Mouse (Mus musculus): ENCODE measurements at regions not wholly inside any gene's neighbourhood (a gene's known extent, or its start where the extent isn't known, plus 50 kb on each side); places are given as distances from the start of the nearest gene placed in this dataset.

DNA sequence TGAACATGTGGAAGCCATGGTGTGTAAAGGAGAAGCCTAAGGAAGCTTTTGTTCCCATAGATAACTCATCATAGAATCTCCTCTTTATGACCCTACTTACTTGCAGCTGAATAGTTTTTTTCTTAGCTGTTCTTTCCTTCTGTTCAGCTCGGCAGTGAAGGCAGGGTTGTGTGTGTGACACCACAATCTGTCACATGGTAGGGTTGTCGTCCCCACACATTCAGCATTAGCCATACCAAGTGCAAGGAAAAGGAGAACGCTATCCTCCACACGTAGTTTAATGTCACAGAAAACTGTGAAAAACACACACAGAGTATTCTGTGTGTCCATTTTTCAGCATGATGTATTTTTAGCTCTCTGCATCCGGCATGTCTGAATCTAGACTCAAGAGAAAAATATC, 711.9 kb upstream of the Nr3c2 start:
- no peaks in the 10 kb centered on the region for H3K9me3 ChIP-seq (ENCODE audit: control insufficient read depth, low read length)
- H3K27me3 ChIP-seq (ENCODE audit: control insufficient read depth, insufficient read depth, low read length): no peaks in the 10 kb centered on the region
- H3K27ac ChIP-seq: no peak overlapping the region
- ATAC-seq (ENCODE audit: insufficient read depth): no peak
- no peak overlapping the region for H3K4me2 ChIP-seq (ENCODE audit: low read depth)
- H3K36me3 ChIP-seq (replicated peaks; ENCODE audit: control insufficient read depth, insufficient read depth, low read depth): no peaks in the 10 kb centered on the region
- WGBS (ENCODE audit: insufficient replicate concordance): 62% methylated on average over 5 of the region's 5 CpGs
- H3K9ac ChIP-seq (replicated peaks): no peak overlapping the region
- TF ChIP-seq CTCF (IDR thresholded peaks at IDR 0.05; ENCODE audit: low read depth): no peak
- TF ChIP-seq EP300 (IDR thresholded peaks at IDR 0.05; ENCODE audit: low read depth): no peak
- H3K4me3 ChIP-seq (ENCODE audit: insufficient read depth in 1 of 2, low read depth in 2 of 2, low read length in 2 of 2): no peak overlapping the region
- no peak for DNase-seq (ENCODE audit: low read depth in 3 of 3, low spot score in 3 of 3)
- no peaks in the 10 kb centered on the region for H3K4me1 ChIP-seq (replicated peaks; ENCODE audit: control insufficient read depth in 2 of 2, insufficient read depth in 2 of 2, low read length in 1 of 2)

DNA sequence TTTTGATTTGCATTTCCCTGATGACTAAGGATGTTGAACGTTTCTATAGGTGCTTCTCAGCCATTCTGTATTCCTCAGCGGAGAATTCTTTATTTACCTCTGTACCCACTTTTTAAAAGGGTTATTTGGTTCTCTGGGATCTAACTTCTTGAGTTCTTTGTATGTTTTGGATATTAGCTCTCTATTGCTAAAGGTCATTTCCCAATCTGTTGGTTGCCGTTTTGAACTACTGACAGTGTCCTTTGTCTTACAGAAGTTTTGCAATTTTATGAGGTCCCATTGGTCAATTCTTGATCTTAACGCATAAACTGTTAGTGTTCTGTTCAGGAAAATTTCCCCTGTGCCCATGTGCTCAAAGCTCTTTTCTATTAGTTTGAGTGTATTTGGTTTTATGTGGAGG, 687.4 kb upstream of the Nr3c2 start:
- no peaks in the 10 kb centered on the region for H3K36me3 ChIP-seq (replicated peaks; ENCODE audit: control insufficient read depth, insufficient read depth, low read depth)
- no peaks in the 10 kb centered on the region for H3K4me1 ChIP-seq (replicated peaks; ENCODE audit: control insufficient read depth in 2 of 2, insufficient read depth in 2 of 2, low read length in 1 of 2)
- H3K9ac ChIP-seq (replicated peaks): no peak overlapping the region
- no peak for TF ChIP-seq EP300 (IDR thresholded peaks at IDR 0.05; ENCODE audit: low read depth)
- WGBS (ENCODE audit: insufficient replicate concordance): 55% methylated on average over 4 of the region's 4 CpGs
- H3K27ac ChIP-seq: no peak overlapping the region
- no peak overlapping the region for H3K4me2 ChIP-seq (ENCODE audit: low read depth)
- H3K27me3 ChIP-seq (ENCODE audit: control insufficient read depth, insufficient read depth, low read length): no peaks in the 10 kb centered on the region
- no peak overlapping the region for H3K4me3 ChIP-seq (ENCODE audit: insufficient read depth in 1 of 2, low read depth in 2 of 2, low read length in 2 of 2)
- DNase-seq (ENCODE audit: low read depth in 3 of 3, low spot score in 3 of 3) (no peak), ATAC-seq (ENCODE audit: insufficient read depth) (no peak)
- H3K9me3 ChIP-seq (ENCODE audit: control insufficient read depth, low read length): no peaks in the 10 kb centered on the region

DNA sequence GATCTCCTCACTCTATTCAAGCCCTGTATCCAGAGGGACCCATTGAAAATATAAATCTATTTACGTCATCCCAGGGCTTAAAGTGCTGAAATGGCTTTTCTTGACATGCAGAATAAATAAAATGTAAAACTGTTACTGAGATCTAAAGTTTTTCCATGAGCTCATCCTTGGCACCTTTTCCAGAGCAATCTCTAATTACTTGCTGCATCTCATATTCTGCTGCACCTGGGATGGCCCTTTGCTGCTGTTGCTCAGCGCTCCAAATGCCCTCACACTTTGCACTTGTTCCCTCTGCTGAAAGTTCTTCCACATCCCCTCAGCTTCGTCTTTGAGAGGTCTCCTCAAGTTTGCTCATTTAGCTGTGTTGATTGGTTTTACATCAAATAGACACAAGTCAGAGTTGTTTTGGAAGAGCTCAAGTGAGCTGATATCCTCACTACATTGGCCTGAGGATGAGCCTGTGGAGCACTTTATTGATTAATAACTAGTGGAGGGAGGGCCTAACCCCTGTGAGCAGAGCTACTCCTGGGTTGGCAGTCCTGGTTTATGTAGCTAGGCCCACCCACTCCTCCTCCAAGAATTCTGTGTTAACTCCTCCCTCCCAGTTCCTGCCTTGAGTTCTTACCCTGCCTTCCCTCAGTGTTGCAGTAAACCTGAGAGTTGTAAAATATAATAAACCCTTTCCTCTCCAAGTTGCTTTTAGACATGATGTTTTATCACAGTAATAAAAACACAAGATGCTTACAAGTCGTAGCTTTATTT, 681.2 kb upstream of the Nr3c2 start:
- no peak overlapping the region for H3K4me2 ChIP-seq (ENCODE audit: low read depth)
- no peak for DNase-seq (ENCODE audit: low read depth in 3 of 3, low spot score in 3 of 3)
- 44% methylated on average over 4 of the region's 4 CpGs for WGBS (ENCODE audit: insufficient replicate concordance)
- no peaks in the 10 kb centered on the region for H3K36me3 ChIP-seq (replicated peaks; ENCODE audit: control insufficient read depth, insufficient read depth, low read depth)
- no peaks in the 10 kb centered on the region for H3K9me3 ChIP-seq (ENCODE audit: control insufficient read depth, low read length)
- H3K27ac ChIP-seq: no peak overlapping the region
- H3K4me1 ChIP-seq (replicated peaks; ENCODE audit: control insufficient read depth in 2 of 2, insufficient read depth in 2 of 2, low read length in 1 of 2): no peaks in the 10 kb centered on the region
- no peak for ATAC-seq (ENCODE audit: insufficient read depth)
- H3K27me3 ChIP-seq (ENCODE audit: control insufficient read depth, insufficient read depth, low read length): no peaks in the 10 kb centered on the region
- no peak for TF ChIP-seq CTCF (IDR thresholded peaks at IDR 0.05; ENCODE audit: low read depth)
- TF ChIP-seq EP300 (IDR thresholded peaks at IDR 0.05; ENCODE audit: low read depth): no peak
- H3K4me3 ChIP-seq (ENCODE audit: insufficient read depth in 1 of 2, low read depth in 2 of 2, low read length in 2 of 2): no peak overlapping the region
- no peak overlapping the region for H3K9ac ChIP-seq (replicated peaks)

DNA sequence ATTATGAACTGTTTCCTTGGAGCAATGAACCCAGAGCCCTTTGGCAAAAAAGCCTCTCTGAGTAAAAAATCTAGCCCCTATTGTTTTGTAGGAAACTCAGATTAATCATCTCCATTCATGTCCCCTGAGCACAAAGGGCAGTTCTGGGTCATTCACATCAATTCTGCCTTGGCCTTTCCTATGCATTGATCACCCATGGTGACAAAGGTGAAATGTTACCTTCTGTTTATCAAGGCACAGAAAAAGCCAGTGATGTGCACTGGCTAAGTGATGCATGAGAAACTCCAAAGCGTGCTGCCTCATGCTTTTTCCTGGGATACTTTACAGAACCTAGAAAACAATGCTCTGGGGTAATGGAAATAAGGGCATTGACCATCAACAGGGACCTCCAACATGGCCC, 668.4 kb upstream of the Nr3c2 start:
- Histone ChIP-seq H3K4me3 (ENCODE audit: insufficient read depth in 1 of 2, low read depth in 2 of 2, low read length in 2 of 2) (no peak overlapping the region), H3K4me1 (replicated peaks; ENCODE audit: control insufficient read depth in 2 of 2, insufficient read depth in 2 of 2, low read length in 1 of 2) (no peaks in the 10 kb centered on the region), H3K27me3 (ENCODE audit: control insufficient read depth, insufficient read depth, low read length) (no peaks in the 10 kb centered on the region), H3K36me3 (replicated peaks; ENCODE audit: control insufficient read depth, insufficient read depth, low read depth) (no peaks in the 10 kb centered on the region), H3K9me3 (ENCODE audit: control insufficient read depth, low read length) (no peaks in the 10 kb centered on the region), H3K9ac (replicated peaks) (no peak overlapping the region), H3K4me2 (ENCODE audit: low read depth) (no peak overlapping the region), H3K27ac (no peak overlapping the region)
- no peak for ATAC-seq (ENCODE audit: insufficient read depth)
- no peak for DNase-seq (ENCODE audit: low read depth in 3 of 3, low spot score in 3 of 3)
- 44% methylated on average over 1 of the region's 1 CpGs for WGBS (ENCODE audit: insufficient replicate concordance)
- TF ChIP-seq EP300 (IDR thresholded peaks at IDR 0.05; ENCODE audit: low read depth): no peak
- TF ChIP-seq CTCF (IDR thresholded peaks at IDR 0.05; ENCODE audit: low read depth): no peak

DNA sequence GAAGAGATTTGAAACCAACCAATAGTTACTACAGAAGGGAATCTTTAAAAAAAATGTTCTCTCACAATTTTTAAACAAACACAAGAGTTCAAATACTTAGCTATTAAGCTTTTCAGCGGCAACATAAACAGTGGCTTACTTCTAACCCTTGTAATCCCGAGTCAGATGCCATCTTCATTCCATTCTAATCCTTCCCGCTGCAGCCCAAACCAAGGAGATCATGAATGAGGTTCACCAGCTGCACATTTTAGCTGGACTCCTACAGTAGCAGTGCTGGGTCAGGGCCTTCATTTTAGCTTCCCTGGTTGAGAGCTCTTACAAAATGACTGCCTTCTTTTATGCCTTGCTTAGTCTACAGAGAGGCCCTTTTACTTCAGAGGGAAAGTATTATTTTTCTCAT, 650.0 kb upstream of the Nr3c2 start:
- TF ChIP-seq EP300 (IDR thresholded peaks at IDR 0.05; ENCODE audit: low read depth): no peak
- TF ChIP-seq CTCF (IDR thresholded peaks at IDR 0.05; ENCODE audit: low read depth): no peak
- Histone ChIP-seq H3K36me3 (replicated peaks; ENCODE audit: control insufficient read depth, insufficient read depth, low read depth) (no peaks in the 10 kb centered on the region), H3K27ac (no peak overlapping the region), H3K9ac (replicated peaks) (no peak overlapping the region), H3K27me3 (ENCODE audit: control insufficient read depth, insufficient read depth, low read length) (no peaks in the 10 kb centered on the region), H3K4me3 (ENCODE audit: insufficient read depth in 1 of 2, low read depth in 2 of 2, low read length in 2 of 2) (no peak overlapping the region), H3K4me2 (ENCODE audit: low read depth) (no peak overlapping the region), H3K4me1 (replicated peaks; ENCODE audit: control insufficient read depth in 2 of 2, insufficient read depth in 2 of 2, low read length in 1 of 2) (no peaks in the 10 kb centered on the region), H3K9me3 (ENCODE audit: control insufficient read depth, low read length) (no peaks in the 10 kb centered on the region)
- 61% methylated on average over 3 of the region's 3 CpGs for WGBS (ENCODE audit: insufficient replicate concordance)
- DNase-seq (ENCODE audit: low read depth in 3 of 3, low spot score in 3 of 3) (no peak), ATAC-seq (ENCODE audit: insufficient read depth) (no peak)
